Mouse (Mus musculus) embryonic facial prominence, embryonic 14.5 days (tissue): ENCODE measurements around the gene Gm19426. TPM values are rescaled to one million over a fixed set of nuclear protein-coding genes. Genes with fewer than 3 reads are reported as not detected.
A peak's percentile ranks its signal among the peaks of the same experiment; 100 is the strongest.
"Not testable (repeated sequence)": the region's sequence is repeated elsewhere in the genome, so short reads cannot be mapped to it uniquely, and the experiment has no call there.

Experiments used
- ATAC-seq: fragments of 200-750 bp; cut with Nextera tagmentation; 2 replicates; pipeline ENCODE4 v1.8.0; 2017; ENCODE audit warnings: low read depth, moderate number of reproducible peaks, moderate TSS enrichment
- DNase-seq: peaks from one replicate; pipeline ENCODE4 v3.0.0-alpha.2; 2015; ENCODE audit warnings: low spot score
- H3K27ac ChIP-seq: fragments of 300-500 bp; sonication (generic); replicated peaks from 2 replicates; pipeline ENCODE4 v1.5.1; 2014; ENCODE audit warnings: low read depth, mild to moderate bottlenecking, low read length, moderate library complexity
- H3K27me3 ChIP-seq: fragments of 300-500 bp; sonication (generic); replicated peaks from 2 replicates; pipeline ENCODE4 v1.6.1; 2014; ENCODE audit warnings: low read length; ENCODE audit not compliant: control insufficient read depth, insufficient read depth
- H3K36me3 ChIP-seq: fragments of 300-500 bp; sonication (generic); 2 replicates; pipeline ENCODE4 v1.6.1; 2014; ENCODE audit warnings: low read length, mixed read lengths; ENCODE audit not compliant: control insufficient read depth, insufficient read depth
- H3K4me1 ChIP-seq: fragments of 300-500 bp; sonication (generic); 2 replicates; pipeline ENCODE4 v1.6.1; 2014; ENCODE audit warnings: antibody characterized with exemption, low read length; ENCODE audit not compliant: control insufficient read depth, insufficient read depth
- H3K4me2 ChIP-seq: fragments of 300-500 bp; sonication (generic); 2 replicates; pipeline ENCODE4 v1.6.1; 2014; ENCODE audit warnings: low read depth, mild to moderate bottlenecking, low read length, moderate library complexity, mixed read lengths
- H3K4me3 ChIP-seq: fragments of 300-500 bp; sonication (generic); 2 replicates; pipeline ENCODE4 v1.5.1; 2014; ENCODE audit warnings: low read depth, mild to moderate bottlenecking, low read length
- H3K9ac ChIP-seq: fragments of 300-500 bp; sonication (generic); 2 replicates; pipeline ENCODE4 v1.6.1; 2014; ENCODE audit warnings: low read depth, mild to moderate bottlenecking, low read length, moderate library complexity, mixed read lengths
- H3K9me3 ChIP-seq: fragments of 300-500 bp; sonication (generic); 2 replicates; pipeline ENCODE4 v1.6.1; 2016; ENCODE audit warnings: low read length; ENCODE audit not compliant: control insufficient read depth
- WGBS: fragments of 180-500 bp; shearing (Covaris S2); extraction: QIAGEN DNeasy Blood & Tissue Kit; methylation state at CpG from one replicate; pipeline ENCODE4 v1.1.7; 2014; 5-methylcytosine and 5-hydroxymethylcytosine counted together
- polyA plus RNA-seq: library from polyadenylated mRNA; unstranded; fragments of >200 nt; fragmentation: Nextera tagmentation; extraction: Ambion mirVana; gene quantifications from 2 replicates; pipeline ENCODE4 v1.2.1, GENCODE M21; 2014

Gene Gm19426
- polyA plus RNA-seq, 1 experiment from 2014 or later = 4.0 TPM

DNA sequence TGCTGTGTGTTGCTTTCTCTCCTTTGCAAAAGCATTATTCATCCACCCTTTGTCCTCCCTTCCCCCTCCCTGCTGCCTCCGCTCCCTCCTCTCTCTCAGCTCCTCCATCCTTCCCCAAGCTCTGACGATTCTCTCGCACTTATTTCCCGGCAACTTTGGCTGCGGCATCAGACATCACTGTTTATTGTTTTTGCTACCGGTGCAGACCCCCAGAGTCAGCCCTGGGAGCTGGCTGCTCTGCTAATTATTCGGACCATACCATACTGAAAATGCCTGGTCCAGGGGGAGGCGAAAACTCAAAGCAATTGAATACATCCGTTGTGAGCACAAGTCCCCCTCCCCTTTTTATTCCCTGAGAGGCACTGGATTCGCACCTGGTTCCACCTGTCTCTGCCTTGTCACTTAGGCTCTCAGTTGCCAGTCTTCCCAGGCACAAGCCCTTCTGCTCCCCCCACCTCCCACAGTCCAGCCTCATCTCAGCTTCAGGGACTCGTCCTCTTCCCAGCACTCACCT lies 9.0 kb downstream of the Gm19426 start:
- ATAC-seq (peak; percentile 13; the same call in 1 of the 2 replicates), DNase-seq (peak; percentile 48)
- 0 out of 2 replicates have a peak overlapping the region, but pooled peaks have one; percentile 39 for H3K27ac ChIP-seq
- H3K27me3 ChIP-seq = no peaks in the 10 kb centered on the region
- peak overlapping the region; percentile 70 for H3K4me2 ChIP-seq
- peak overlapping the region; percentile 47 for H3K4me3 ChIP-seq
- peak overlapping the region; percentile 68 for H3K9ac ChIP-seq
- peaks cover 42% of the 10 kb centered on the region for H3K4me1 ChIP-seq
- H3K9me3 ChIP-seq = no peaks in the 10 kb centered on the region
- WGBS = under 1% methylated on average over 11 of the region's 11 CpGs
- no peaks in the 10 kb centered on the region for H3K36me3 ChIP-seq

- ATAC-seq = peak; percentile 64
- H3K4me1 ChIP-seq = peaks cover 39% of the 10 kb centered on the region
These were observed 9.7 kb downstream of the Gm19426 start, which contains the start of gene Ypel4 for GRCm38 (mm10) chr2:84733579-84734300. Gene Ypel4, plus strand, starts transcription at chr2:84734058.

GRCm38 (mm10) chr2:84732394-84732793 lies 11.1 kb downstream of the Gm19426 start:
- Histone ChIP-seq H3K9ac (no peak overlapping the region), H3K9me3 (no peaks in the 10 kb centered on the region), H3K36me3 (no peaks in the 10 kb centered on the region), H3K27ac (no peak overlapping the region), H3K27me3 (no peaks in the 10 kb centered on the region), H3K4me2 (no peak overlapping the region), H3K4me1 (peaks cover 31% of the 10 kb centered on the region), H3K4me3 (no peak overlapping the region)
- WGBS = 86% methylated on average over 1 of the region's 1 CpGs
- DNase-seq (no peak), ATAC-seq (no peak)

More at GRCm38 (mm10) chr2:84733579-84734300, 9.7 kb downstream of the Gm19426 start, which contains the start of gene Ypel4:
- DNase-seq = peak; percentile 66
- peak within 1 kb of the TSS; percentile 47 for H3K4me3 ChIP-seq
- WGBS = 2% methylated on average over 8 of the region's 8 CpGs
- H3K27me3 ChIP-seq = no peaks in the 10 kb centered on the region
- peak within 1 kb of the TSS; percentile 70 for H3K4me2 ChIP-seq
- H3K27ac ChIP-seq = 0 out of 2 replicates have a peak within 1 kb of the TSS, but pooled peaks have one; percentile 39
- no peaks in the 10 kb centered on the region for H3K9me3 ChIP-seq
- peak within 1 kb of the TSS; percentile 68 for H3K9ac ChIP-seq
- H3K36me3 ChIP-seq = no peaks in the 10 kb centered on the region

DNA sequence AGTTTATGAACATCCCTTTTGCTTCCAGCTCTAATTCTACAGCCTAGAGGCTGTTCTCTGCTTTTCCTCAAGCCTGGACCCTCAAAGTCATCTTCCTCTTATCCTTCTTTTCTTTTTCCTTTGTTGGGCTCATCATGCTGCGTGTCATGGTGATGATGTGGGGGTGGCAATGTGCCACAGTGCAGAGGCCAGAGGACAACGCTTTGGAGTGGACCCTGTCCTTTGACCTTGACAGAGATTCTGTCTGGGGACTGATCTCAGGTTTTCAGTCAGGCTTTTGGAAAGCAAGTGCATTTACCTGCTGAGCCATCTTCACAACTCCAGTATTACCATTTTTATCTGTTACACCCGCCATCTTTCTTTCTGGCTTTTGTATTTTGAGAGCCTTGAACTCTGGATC lies 12.2 kb downstream of the Gm19426 start:
- no peak overlapping the region for H3K4me2 ChIP-seq
- no peak for DNase-seq
- no peaks in the 10 kb centered on the region for H3K36me3 ChIP-seq
- no peak overlapping the region for H3K4me3 ChIP-seq
- ATAC-seq = no peak
- no peaks in the 10 kb centered on the region for H3K9me3 ChIP-seq
- no peak overlapping the region for H3K9ac ChIP-seq
- WGBS = 82% methylated on average over 3 of the region's 3 CpGs
- H3K4me1 ChIP-seq = peaks cover 24% of the 10 kb centered on the region
- H3K27ac ChIP-seq = no peak overlapping the region
- H3K27me3 ChIP-seq = no peaks in the 10 kb centered on the region

DNA sequence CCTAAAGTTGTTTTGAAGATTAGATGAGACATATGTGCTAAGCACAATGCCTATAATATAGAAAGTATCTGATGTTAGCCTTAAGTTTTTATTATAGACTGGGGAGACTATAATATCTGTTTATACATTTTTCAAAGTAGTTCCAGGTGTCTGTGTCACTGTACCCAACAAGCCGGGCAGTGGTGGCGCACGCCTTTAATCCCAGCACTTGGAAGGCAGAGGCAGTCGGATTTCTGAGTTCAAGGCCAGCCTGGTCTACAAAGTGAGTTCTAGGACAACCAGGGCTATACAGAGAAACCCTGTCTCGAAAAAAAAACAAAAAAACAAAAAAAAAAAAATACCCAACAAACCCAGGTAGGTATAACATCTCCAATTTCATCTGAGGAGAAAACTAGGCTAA lies 15.3 kb downstream of the Gm19426 start:
- Histone ChIP-seq H3K36me3 (peaks cover 25% of the 10 kb centered on the region), H3K4me1 (peaks cover 11% of the 10 kb centered on the region; the same call in 1 of the 2 replicates)
- not testable (repeated sequence) for DNase-seq, H3K4me3 ChIP-seq, H3K9ac ChIP-seq, H3K4me2 ChIP-seq, ATAC-seq, H3K27ac ChIP-seq, H3K27me3 ChIP-seq, H3K9me3 ChIP-seq
- 78% methylated on average over 5 of the region's 5 CpGs for WGBS

- peak within 1 kb of the TSS; percentile 63 for H3K4me2 ChIP-seq
- ATAC-seq = peak; percentile 97
- no peaks in the 10 kb centered on the region for H3K9me3 ChIP-seq
- H3K27me3 ChIP-seq = no peaks in the 10 kb centered on the region
- peak within 1 kb of the TSS; percentile 70 for H3K9ac ChIP-seq
- peak; percentile 99 for DNase-seq
- under 1% methylated on average over 39 of the region's 39 CpGs for WGBS
- H3K4me3 ChIP-seq = peak within 1 kb of the TSS; percentile 61
- peak within 1 kb of the TSS; percentile 87 for H3K27ac ChIP-seq
- H3K36me3 ChIP-seq = peaks cover 26% of the 10 kb centered on the region
- peaks cover 11% of the 10 kb centered on the region; the same call in 1 of the 2 replicates for H3K4me1 ChIP-seq
These were observed 16.1 kb downstream of the Gm19426 start, which contains the start of gene Clp1 for GRCm38 (mm10) chr2:84727172-84727858. Gene Clp1, minus strand, starts transcription at chr2:84727350.

GRCm38 (mm10) chr2:84726716-84727115 lies 16.7 kb downstream of the Gm19426 start:
- Histone ChIP-seq H3K4me2 (peak overlapping the region; percentile 63), H3K4me1 (peaks cover 11% of the 10 kb centered on the region; the same call in 1 of the 2 replicates), H3K9ac (peak overlapping the region; percentile 69), H3K4me3 (peak overlapping the region; percentile 61), H3K27me3 (no peaks in the 10 kb centered on the region), H3K9me3 (no peaks in the 10 kb centered on the region), H3K27ac (no peak overlapping the region), H3K36me3 (peaks cover 26% of the 10 kb centered on the region)
- ATAC-seq = no peak
- no peak for DNase-seq
- 2% methylated on average over 9 of the region's 9 CpGs for WGBS

- Histone ChIP-seq H3K36me3 (peaks cover 31% of the 10 kb centered on the region), H3K9ac (no peak overlapping the region), H3K4me2 (peak overlapping the region; percentile 63; the same call in 1 of the 2 replicates), H3K27ac (no peak overlapping the region), H3K4me1 (peaks cover 11% of the 10 kb centered on the region; the same call in 1 of the 2 replicates), H3K27me3 (no peaks in the 10 kb centered on the region), H3K9me3 (no peaks in the 10 kb centered on the region), H3K4me3 (no peak overlapping the region)
- 93% methylated on average over 10 of the region's 10 CpGs for WGBS
- DNase-seq (no peak), ATAC-seq (no peak)
These were observed 17.7 kb downstream of the Gm19426 start for GRCm38 (mm10) chr2:84725770-84726169.
